Mouse (Mus musculus): ENCODE measurements around the gene Arrdc4.

Gene Arrdc4

GRCm38 (mm10) chr7:68712425-68712824, 36.6 kb downstream of the Arrdc4 start:
- in situ Hi-C loops (cut with MboI; ENCODE audit: low sequenced_read_pairs): no loop called here

GRCm38 (mm10) chr7:68709319-68709573, 39.8 kb downstream of the Arrdc4 start:
- in situ Hi-C loops (cut with MboI; ENCODE audit: low sequenced_read_pairs): no loop called here

- in situ Hi-C loops (cut with MboI; ENCODE audit: low sequenced_read_pairs): no loop called here
Measured at GRCm38 (mm10) chr7:68708563-68709318, 40.3 kb downstream of the Arrdc4 start.

GRCm38 (mm10) chr7:68705162-68705561, 43.9 kb downstream of the Arrdc4 start:
- in situ Hi-C loops (cut with MboI; ENCODE audit: low sequenced_read_pairs): no loop called here

GRCm38 (mm10) chr7:68697313-68697712, 51.7 kb downstream of the Arrdc4 start:
- in situ Hi-C loops (cut with MboI; ENCODE audit: low sequenced_read_pairs): no loop called here

- in situ Hi-C loops (cut with MboI; ENCODE audit: low sequenced_read_pairs): no loop called here
Measured at GRCm38 (mm10) chr7:68696908-68697307, 52.1 kb downstream of the Arrdc4 start.

GRCm38 (mm10) chr7:68696446-68696845, 52.6 kb downstream of the Arrdc4 start:
- in situ Hi-C loops (cut with MboI; ENCODE audit: low sequenced_read_pairs): no loop called here

- in situ Hi-C loops (cut with MboI; ENCODE audit: low sequenced_read_pairs): no loop called here
Measured at GRCm38 (mm10) chr7:68692731-68693130, 56.3 kb downstream of the Arrdc4 start.

GRCm38 (mm10) chr7:68691454-68691853, 57.6 kb downstream of the Arrdc4 start:
- in situ Hi-C loops (cut with MboI; ENCODE audit: low sequenced_read_pairs): no loop called here

- in situ Hi-C loops (cut with MboI; ENCODE audit: low sequenced_read_pairs): no loop called here
Measured at GRCm38 (mm10) chr7:68687140-68687611, 61.9 kb downstream of the Arrdc4 start.
